Mouse (Mus musculus) megakaryocyte progenitor cell, adult 5-6 weeks (primary cell): ENCODE results near the gene Raver2. TPM values are rescaled to one million over a fixed set of nuclear protein-coding genes. Genes with fewer than 3 reads are reported as not detected.

ENCODE experiments used
- ATAC-seq: replicated peaks from 2 replicates; pipeline ENCODE4 v1.8.0; 2016; ENCODE audit warnings: mild to moderate bottlenecking, moderate TSS enrichment, inconsistent platforms; ENCODE audit not compliant: poor library complexity
- total RNA-seq, 2 experiments: library from RNA; stranded (forward) in 1 of 2; stranded (reverse) in 1 of 2; fragments of 157-497, 149-512 nt in 1 of 2; fragments of 200-1000 nt in 1 of 2; gene quantifications; 2 replicates each; pipeline versions ENCODE4 v1.2.3 to v1.2.4; 2015 to 2017

Gene Raver2
- total RNA-seq, 2 experiments from 2014 or later = 0.15 to 0.17 TPM

DNA sequence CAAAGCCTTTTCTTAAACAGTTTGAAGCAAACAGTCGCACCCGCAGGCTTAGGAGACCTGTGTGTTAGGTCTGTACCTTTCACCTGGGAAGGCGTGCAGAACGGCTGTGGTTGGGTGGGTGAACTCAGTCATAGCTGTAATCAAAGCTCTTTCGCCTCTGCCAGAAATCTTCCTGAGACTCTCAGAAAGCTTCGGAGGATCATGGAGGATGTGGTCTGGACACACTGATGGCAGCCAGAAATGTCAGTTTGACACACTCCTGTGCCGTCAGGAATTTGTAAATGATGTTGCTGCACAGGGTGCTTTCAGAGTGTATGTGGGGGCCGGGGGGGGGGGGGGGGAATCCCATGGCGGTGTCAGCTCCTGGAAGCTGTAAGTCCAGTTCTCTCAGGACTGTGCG is 24.5 kb downstream of the Raver2 start:
- no peak for ATAC-seq

- ATAC-seq = no peak
Observed at GRCm38 (mm10) chr4:101107122-101107521, 38.3 kb downstream of the Raver2 start.

- no peak for ATAC-seq
Observed at GRCm38 (mm10) chr4:101121002-101121401, 52.2 kb downstream of the Raver2 start.

DNA sequence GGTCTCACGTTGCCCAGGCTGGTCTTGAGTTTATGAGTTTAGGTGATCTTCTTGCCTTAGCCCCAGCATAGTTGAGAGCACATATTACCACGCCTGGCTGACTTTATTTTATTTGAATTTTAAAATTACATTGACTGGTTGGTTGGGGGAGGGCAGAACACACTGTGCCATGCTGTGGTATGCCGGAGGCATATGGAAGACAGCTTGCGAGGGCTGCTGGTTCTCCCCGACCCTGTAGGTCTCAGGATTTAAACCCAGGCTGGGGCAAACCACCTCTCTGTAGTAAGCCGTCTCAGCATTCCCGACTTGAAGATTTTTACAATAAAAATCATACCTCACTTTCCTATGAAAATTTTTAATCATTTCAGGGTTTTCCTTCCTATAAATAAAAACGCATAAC is 66.2 kb downstream of the Raver2 start:
- no peak for ATAC-seq

GRCm38 (mm10) chr4:101135909-101136308 is 67.1 kb downstream of the Raver2 start:
- ATAC-seq = no peak

DNA sequence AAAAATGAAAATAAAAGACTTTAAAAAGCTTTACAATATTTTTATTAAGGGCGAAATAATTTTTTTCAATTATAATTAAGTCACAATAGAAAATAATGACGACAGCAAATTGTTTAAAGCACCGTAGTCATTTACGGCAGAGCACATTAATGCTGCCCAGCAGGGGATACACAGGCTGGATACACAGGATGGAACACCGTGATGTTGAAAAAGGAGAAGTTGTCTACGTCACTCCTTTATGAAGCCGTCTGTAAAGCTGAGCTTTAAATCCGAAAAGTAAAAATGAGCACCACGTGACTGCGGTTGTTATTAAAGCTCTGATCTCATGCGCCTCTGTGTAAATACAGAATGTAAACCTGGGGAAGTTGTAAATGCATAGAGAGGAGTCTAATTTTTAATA is 69.2 kb downstream of the Raver2 start:
- ATAC-seq = peak; percentile 66

GRCm38 (mm10) chr4:101141768-101142167 is 73.0 kb downstream of the Raver2 start:
- ATAC-seq = no peak

DNA sequence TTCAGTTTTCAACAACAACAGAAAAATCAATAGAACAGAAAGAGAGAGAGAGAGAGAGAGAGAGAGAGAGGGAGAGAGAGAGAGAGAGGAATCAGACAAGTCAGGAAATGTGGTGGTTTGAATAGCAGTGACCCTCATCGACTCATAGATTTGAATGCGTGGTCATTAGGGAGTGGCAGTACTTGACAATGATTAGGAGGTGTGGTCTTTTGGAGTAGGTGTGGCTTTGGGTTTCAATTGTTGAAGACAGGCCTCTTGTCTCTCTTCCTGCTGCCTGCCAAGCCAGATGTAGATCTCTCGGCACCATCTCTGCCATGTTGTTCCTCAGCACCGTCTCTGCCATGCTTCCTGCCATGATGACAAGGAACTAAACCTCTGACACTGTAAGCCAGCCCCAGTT is 75.1 kb downstream of the Raver2 start:
- ATAC-seq = no peak

DNA sequence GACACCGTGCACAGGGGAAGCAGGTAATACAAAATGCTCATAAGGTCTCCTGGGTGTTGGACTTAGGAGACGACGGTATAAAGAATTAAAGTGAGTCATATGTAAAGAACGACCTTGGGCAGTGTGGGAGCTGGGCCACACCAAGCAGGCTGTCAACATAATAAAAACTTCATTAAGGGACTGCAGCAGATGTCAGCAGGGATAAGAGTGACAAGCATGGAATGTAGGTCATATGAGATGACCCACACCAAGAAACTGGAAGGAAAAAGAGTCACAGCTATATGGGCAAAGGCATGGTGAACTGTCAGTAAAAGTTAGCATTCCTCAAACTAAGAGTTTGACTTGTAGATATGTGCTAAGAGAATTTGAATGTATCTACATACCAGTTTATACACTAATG is 75.6 kb downstream of the Raver2 start:
- no peak for ATAC-seq

- ATAC-seq = no peak
Observed at GRCm38 (mm10) chr4:101144790-101145189, 76.0 kb downstream of the Raver2 start.

DNA sequence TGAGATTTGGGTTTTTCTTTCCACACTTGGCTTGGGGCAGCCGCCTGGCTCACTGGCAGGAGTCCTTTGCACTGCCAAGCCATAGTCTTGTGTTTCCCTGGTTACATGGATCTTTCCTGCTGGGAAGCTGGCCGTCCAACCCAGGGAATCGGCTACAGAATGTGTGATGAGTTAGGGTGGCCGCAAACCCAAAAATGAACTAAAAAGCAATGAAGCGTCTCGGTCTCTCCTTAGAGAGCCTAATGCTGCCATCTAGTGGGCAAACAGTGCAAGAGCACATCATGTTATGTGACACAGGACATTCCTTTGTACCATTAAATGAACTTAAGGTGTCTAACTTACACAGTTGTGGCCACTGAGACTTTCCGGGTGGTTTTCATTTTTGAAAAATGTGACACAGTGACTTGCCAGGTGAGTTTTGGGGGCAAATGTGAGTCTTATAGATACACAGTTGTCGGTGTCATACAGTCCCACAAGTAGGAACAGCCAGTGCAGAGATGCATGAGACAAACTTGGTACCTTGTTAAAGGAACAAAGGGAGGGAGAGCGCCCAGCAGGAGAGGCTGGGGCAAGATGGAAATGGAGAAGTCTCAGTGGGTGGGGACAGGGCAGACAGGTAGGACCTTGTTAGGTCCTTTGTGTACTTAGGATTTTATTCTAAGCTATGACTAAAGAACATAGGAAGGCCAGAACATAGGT is 77.4 kb downstream of the Raver2 start:
- peak; percentile 81 for ATAC-seq

DNA sequence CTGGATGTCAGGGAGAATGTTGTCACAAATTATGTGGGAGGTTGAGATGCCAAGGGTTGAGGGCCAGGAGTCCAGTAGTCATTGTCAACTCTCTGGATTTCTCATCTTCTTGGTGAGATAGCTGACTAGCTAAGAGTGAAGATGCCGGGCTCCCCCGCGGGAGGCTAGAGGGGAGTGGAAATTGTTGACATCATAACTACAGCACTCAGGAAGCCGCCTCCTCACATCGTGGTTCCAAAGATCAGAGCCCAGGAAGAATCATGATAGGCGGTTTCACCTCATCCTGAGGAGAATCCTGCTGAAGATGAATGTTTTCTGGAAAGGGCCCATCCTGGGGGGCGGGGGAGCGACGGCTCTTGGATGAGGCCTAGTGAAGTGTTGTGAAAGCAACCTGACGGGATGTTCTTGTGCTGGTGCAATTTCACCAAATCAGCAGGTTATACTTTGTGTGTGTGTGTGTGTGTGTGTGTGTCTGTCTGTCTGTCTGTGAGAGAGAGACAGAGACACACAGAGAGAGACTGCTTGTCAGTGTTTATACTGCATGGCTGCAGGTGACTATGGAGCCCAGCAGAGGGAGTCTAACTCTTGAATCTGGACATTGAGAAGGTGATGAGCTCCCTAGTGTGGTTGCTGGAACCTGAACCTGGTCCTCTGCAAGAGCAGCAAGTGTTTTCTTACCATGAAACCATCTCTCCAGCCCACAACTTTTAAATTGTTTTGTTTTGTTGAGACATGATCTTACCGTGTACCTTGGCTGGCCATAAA is 78.3 kb downstream of the Raver2 start:
- ATAC-seq = peak; percentile 51

DNA sequence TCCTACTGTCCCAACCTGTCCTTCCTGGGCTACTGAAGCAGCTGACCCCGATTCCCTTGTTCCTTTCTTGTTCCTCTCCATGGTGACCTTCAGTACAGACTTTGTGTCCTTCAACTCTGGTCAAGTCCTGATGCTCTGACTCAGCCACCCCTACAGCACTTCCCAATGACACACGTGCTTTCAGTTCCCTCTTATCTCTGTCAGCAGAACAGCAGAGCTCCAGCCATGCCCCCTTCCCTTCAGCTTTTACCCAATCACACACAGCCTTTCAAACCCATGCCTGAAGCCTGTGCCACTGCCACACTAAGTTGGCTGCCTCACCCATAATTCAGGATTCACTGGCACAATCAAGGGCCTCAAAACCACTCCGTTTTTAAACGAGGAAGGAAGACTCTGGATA is 86.8 kb downstream of the Raver2 start:
- ATAC-seq = peak; percentile 94

DNA sequence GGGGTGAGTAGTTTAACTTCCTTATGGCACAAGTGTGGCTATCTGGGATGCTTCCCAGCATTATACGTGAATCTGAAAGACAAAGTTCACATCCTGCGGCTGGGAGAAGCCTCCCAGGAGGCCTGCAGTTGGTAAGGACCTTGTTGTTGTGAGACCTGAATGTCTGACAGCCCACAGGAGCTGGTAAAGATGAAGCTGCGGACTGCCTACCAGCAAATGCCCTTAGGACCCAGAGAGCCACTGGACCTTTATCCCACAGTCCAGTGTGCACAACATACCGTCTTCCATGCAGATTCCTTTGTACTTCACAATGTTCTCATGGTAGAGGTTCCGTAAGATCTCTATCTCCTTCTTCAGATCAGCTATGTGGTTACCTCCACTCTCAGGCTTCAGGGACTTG is 88.7 kb downstream of the Raver2 start:
- no peak for ATAC-seq

DNA sequence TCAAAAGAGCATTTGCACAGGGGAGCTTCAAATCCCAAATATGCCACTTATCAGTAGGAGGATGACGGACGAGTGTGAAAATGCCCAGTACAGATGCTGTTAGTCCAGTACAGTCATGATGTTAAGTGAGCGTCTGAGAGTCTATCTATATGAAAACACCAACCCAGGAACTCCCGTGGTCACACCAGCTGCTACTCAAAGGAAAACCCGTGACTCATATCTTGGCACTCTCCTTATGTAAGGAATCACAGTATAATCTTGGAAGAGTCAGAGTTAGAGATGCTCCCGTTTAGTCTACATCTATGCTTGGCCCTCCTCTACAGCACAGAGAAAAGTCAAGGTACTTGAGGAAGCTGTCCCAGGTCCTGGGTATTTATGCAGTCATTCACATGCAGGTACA is 89.5 kb downstream of the Raver2 start:
- ATAC-seq = no peak

GRCm38 (mm10) chr4:101159191-101159764 is 90.5 kb downstream of the Raver2 start:
- ATAC-seq = peak; percentile 48

GRCm38 (mm10) chr4:101160821-101161220 is 92.0 kb downstream of the Raver2 start:
- ATAC-seq = no peak

- ATAC-seq = no peak
Observed at GRCm38 (mm10) chr4:101164189-101164588, 95.4 kb downstream of the Raver2 start.

GRCm38 (mm10) chr4:101164673-101165072 is 95.9 kb downstream of the Raver2 start:
- ATAC-seq = no peak

- ATAC-seq = no peak
Observed at GRCm38 (mm10) chr4:101165776-101166175, 97.0 kb downstream of the Raver2 start.

- 0 out of 2 replicates have a peak, but pooled peaks have one; percentile 19 for ATAC-seq
Observed at GRCm38 (mm10) chr4:101167777-101168176, 99.0 kb downstream of the Raver2 start.

DNA sequence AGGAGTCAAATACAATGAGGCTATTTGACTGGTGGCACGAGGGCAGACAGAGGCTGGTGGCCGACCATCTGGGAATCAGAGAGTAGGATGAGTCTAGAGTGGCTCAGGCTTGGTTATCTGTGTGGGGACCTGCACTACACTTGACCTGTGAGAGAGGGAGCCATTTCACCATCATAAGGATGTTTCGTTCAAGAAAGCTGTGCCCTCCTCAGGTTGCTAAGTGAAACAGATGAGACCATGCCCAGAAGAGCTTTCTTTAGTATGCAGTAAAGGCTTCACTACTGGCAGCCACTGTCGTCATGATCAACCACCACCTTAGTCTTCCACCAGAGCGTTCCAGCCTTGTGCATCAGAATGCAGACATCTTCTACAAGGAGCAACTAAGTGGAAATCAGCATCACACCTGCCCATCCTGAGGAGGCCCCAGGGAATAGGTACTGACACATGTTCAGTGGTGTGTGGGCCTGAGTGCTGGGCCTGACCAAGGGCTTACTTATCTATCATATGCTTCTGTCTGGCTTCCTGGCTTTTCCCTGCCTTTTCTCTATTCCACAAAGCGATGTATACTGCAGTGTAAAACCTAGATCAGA is 99.5 kb downstream of the Raver2 start:
- ATAC-seq = peak; percentile 82
